Mouse (Mus musculus) left cerebral cortex, postnatal 36 days (tissue): Measurements from ENCODE around the gene Col28a1. TPM values are rescaled to one million over a fixed set of nuclear protein-coding genes. Genes with fewer than 3 reads are reported as not detected.
A peak's percentile ranks its signal among the peaks of the same experiment; 100 is the strongest.

ENCODE experiments used
- DNase-seq, 2 experiments: peaks; one replicate each; pipeline ENCODE4 v3.0.0; 2021 to 2022; ENCODE audit warnings: low spot score in 2 of 2, mixed read lengths in 1 of 2
- intact Hi-C: fragments of 180-260 bp; cut with DNase I; formaldehyde crosslinking; loops from one replicate; pipeline ENCODE4 v1.15.1; 2025
- total RNA-seq, 2 experiments: library from RNA; stranded (reverse); gene quantifications; 2 replicates each; pipeline ENCODE4 v1.2.3; 2021

Col28a1 gene
- total RNA-seq, 2 experiments from 2014 or later, result 0.66 to 0.72 TPM

DNA sequence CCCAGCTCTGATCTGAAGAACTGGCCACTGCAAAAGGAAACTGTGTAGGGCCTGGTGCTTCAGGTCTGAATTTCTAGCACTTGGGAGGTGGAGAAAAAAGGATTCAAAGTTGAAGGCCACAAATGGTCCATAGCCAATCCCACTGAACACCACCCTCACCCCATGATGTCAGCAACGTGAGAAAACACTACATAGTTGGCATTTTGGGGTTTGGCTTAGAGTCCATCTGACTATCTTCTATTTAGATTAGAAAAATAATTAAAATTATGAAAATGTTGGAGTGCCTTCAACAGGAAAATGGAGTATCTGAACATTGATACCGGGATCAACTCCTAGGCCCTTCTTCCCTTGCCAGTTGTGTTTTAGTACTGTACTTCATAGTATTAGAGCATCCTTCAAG is 144.2 kb downstream of the Col28a1 start:
- intact Hi-C loops, result no loop called here
- no peak for DNase-seq

DNA sequence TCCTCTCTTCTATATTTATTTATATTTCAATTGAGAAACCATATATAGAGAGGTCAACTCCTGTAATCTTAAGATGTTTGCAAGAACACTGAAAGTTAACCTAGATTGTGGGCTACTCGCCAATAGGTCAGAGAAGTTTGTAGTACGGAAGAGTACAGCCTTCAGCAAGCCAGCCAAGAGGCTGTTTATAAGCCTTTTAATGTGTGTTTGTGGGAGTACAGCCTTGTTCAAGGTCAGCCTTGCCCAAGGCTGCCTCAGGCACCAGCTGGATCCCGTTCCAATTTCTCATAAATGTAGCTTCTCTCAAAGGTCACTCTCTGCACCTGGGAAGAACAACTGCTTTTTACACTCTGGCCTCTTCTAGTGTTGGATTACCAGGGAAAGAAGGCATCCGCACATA is 146.0 kb downstream of the Col28a1 start:
- intact Hi-C loops, result no loop called here

DNA sequence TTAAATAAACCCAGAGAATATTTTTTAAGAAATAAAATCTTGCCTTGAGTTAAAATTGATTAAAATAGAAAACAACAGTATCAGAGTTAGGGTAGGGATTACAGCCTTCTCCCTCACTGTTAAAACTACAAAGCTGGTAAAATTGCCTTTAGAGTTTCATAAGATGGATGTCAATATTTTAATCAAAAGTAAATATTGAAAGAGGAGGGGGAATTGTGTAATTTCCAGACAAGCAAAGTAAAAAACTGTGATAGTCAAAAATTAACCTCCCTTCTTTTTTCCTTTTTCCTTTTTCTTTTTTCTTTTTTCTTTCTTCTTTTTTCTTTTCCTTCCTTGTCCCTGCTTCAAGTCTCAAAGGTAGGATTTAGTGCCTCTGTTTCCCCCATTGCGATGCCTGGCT is 146.6 kb downstream of the Col28a1 start:
- intact Hi-C loops, result no loop called here
- no peak for DNase-seq

More for the DNA sequence above, 146.0 kb downstream of the Col28a1 start:
- DNase-seq, result no peak

DNA sequence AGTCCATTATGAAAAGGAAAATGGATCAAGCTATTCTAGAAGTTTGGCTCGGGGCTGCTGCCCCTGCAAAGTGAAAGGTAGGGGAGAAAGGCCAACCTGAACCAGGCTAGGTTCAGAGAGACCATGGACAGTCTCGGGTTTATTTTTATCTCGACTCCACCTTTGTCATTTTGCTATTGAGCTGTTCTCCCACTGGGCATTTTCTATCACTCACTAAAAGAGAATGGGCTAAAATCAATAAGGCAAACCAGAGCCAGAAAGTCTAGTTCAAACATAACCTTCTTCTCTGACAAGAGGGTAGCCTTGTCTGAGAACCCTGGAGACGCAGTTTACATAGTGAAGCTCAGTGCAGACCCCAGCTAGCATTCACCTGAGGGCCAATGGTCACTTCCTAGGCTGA is 163.7 kb downstream of the Col28a1 start:
- intact Hi-C loops, result no loop called here
- DNase-seq, result no peak

DNA sequence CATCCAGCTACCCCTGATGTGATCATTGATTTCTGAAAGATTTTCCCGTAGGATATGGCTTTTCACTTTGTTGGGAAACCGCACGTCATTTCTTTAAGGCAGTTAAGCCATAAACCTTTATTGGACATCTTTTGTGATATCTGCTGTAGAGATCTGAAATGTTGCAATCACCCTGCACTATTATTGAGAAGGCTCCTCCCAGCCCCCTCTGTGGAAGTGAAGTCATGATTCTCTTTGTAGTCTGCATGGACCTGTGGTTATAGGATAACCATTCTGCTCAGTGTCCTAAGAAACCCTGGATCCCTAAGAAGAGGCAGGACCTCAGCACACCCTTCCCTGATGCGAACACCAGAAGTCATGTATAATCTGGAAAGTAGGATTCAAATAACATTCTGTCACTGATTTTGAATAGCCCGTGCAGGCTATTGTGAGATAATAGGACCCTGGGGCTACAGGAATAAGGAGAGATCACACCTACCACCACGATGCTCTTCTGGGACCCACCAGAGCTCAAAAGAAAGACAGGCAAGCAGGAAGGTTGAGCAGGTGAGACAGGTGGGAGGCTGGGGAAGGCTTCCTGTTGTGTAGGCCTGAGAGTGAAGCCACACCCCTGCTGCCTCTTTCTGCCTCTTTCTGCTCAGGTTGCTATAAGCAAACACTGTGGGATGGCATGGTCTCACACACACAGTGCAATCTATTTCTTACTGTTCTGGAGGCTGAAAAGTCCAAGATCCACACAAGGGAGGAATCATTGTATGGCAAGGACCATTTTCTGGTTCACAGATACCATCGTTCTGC is 166.9 kb downstream of the Col28a1 start:
- no peak for DNase-seq
- intact Hi-C loops, result no loop called here

DNA sequence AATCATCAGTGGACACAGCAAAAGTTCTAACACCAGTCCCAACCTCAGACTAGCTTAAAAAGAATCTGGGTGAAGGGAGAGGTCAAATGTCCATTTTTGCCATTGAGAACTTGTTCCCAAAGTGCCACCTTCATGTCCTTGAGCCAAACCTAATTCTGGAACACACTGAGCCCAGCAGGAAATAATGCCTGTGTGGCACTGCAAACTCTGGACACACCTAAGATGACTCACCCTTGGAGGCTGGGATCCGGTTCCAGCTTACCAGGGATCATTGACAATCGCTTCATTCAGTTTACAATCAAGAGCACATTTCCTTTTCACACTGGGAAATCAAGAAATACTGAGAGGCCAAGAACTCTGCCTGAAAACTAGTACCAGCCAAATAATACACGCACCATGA is 168.9 kb downstream of the Col28a1 start:
- intact Hi-C loops, result no loop called here
- no peak for DNase-seq

DNA sequence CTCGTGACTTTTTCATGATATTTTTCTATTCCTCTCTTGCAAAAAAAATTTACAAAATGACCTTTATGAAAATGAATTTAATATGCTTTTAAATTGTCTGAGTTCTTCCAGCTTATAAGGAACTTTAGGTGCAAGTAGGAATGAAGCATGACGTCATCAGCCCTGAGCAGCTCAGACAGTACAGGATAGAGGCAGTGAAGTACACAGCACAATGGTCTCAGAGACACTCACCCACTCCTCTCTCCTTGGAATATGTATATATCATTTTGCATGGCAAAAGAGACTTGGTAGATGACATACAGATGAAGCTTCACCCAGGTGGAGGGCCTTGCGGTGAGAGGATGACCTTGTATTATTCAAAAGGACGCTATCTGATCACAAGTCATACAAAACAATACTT is 197.7 kb downstream of the Col28a1 start:
- intact Hi-C loops, result no loop called here

DNA sequence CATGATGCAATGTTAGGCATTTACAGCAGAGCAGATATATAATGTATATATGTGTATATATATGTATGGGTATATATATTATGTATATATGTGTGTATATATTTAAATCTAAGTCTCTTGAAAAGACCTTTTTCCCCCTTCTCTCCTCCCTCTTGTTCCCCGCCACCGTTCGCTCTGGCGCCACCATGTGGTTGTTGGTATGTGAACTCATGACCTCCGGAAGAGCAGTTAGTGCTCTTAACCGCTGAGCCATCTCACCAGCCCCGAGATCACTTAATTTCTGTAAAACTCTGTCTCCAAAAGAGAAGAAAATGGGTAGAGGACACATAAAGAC is 208.8 kb downstream of the Col28a1 start:
- DNase-seq, result peak in 1 of 2 experiments; percentile 13
- intact Hi-C loops, result loop anchor here (5.0 kb wide), 1 partner anchor 251 kb away; no protein-coding TSS in a partner anchor

More for the DNA sequence above, 197.7 kb downstream of the Col28a1 start:
- no peak for DNase-seq

DNA sequence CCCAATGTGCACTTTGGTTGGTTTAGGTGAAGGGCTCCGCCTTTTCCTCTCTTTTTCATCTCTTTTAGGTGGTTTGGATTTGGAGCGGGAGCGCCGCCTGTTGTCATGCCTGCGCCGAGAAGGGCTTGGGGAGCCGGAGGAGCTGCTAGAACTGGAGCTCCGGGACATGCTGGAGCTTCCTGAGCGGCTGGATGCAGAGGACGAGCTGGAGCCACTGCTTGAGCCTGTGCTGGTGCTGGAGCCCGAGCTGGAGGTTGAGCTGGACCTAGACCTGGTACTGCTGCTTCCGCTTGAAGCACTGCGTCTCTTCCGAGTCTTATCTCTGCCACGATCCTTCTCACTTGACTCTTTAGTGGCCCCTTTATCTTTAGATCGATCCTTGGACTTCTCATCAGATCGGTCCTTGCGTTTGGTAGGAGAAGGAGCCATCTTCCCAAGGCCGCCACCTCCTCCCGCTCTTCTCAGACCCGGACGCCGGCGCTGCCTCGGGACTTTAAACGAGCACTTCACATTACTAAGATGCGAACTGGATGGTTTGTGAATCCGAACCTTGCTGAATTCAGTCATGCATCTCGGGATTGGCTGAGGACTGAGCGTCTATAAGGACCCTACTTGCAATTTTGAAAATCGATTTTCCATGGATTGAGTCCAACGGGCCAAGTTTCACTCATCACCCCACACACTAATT is 209.3 kb downstream of the Col28a1 start:
- intact Hi-C loops, result loop anchor here (5.0 kb wide), 1 partner anchor 251 kb away; no protein-coding TSS in a partner anchor
- DNase-seq, result peak in 1 of 2 experiments; percentile 6

DNA sequence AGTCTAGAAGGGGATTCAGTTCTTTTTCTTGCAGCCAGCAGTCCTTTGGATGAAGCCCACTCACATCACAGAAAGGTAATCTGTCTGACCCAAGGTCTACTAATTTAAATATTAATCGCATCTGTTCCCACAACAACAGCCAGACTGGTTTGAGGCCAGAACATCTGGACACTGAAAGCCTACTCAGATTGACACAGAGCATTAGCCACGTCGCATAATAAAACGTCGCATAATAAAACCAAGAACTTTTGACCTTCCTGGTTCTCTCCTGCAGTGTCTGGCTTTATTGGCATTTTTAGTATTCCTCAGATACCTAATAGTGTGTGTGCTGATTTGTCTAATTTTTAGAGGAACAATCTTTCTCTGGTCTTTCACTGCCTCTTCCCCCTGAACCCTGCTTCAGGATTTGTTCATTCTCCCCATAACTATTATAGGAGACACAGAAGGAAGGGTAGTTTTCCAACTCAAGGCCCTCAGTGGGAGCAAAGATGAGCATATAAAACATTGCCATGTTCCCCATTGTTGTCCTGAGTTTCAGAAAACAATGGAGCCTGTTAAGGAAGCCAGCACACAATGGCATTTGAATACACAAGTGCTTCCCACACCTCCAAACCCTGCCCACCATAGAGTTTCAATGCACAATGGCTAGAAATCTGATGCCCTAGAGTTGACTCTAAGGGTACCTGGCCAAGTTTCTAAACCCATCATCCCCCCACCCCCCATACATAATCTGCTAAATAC is 221.2 kb downstream of the Col28a1 start:
- intact Hi-C loops, result no loop called here
- DNase-seq, result no peak

DNA sequence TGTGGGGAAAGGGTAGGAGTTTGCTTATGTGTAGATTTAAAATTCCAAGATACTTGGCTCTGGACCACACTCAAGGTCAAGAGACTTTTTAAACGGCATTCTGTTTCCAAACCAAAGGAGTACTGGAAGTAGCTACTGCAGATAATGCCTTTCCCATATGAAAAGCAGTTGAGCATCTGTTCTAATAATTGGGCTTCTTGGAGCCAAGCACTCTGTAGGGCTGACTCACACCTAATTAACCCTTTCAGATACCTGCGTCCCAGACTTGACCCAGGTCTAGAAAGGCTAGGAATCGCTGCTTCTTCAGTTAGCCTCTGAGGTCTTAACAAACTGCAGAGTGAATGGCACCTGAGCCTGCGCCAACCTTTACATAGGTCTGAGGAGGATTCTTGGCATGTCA is 223.0 kb downstream of the Col28a1 start:
- DNase-seq, result no peak
- intact Hi-C loops, result no loop called here

DNA sequence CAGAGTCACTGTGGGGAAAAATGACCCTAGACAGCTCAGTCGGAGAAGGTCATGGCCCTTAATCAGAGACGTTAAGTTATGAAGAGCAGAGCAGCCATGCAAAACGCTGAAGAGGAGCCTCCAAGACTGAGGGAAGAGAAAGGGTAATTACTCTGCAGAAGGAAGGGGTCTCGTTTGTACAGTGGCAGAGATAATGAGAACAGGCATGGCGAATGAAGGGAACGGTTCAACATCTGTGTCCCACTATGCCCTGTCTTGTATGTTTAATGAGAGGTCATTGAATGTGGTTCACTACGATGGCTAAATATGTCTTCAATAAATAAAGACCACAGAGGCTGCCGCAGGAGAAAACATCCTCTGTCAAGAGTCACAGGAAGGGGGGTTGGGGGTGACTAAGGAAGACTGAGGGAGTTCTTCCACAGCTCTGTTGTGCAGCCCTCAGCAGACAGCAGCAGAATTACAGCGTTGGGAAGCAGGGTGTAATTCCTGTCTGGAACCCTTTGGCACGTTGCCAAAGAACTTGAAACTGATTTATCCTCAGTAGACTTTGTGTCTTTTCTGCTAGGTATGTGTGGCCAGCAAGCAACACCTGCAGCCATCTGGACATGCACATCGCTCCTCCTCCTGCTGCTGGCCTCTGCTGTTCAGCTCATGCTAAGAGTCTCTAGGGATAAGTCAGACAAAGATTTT is 226.4 kb downstream of the Col28a1 start:
- DNase-seq, result no peak
- intact Hi-C loops, result no loop called here

DNA sequence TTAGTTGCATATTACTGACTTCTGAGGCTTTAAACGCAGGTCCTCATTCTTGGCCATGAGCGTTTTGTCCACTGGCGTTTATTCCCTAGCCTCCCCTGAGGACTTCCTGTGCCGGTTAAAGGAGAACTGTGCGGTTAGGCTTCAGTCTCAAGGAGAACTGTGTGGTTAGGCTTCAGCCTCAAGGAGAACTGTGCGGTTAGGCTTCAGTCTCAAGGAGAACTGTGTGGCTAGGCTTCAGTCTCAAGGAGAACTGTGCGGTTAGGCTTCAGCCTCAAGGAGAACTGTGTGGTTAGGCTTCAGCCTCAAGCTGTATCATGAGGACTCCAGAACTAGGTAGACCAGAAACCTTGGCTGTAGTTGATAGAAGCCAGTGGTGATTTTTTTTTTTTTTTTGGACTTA is 229.7 kb downstream of the Col28a1 start:
- intact Hi-C loops, result no loop called here
- DNase-seq, result no peak

DNA sequence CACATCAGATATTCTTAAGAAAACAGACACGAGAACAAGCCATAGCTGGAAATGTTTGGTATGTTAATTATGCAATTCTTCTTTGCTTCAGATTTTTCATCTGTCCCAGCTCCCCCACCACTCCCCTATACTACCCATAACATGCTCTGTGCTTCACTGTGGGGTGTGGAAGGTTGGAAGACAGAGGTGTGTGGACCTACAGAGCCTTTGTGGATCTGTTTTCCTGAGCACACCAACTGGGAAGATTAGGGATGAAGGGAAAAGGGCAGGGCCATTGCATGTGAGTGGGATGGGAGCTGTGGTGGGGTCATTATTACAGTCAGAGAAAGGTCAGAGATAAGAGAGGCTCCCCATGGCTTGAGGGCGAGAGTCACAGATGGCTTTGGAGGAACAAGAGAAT is 240.2 kb downstream of the Col28a1 start:
- no peak for DNase-seq
- intact Hi-C loops, result no loop called here

DNA sequence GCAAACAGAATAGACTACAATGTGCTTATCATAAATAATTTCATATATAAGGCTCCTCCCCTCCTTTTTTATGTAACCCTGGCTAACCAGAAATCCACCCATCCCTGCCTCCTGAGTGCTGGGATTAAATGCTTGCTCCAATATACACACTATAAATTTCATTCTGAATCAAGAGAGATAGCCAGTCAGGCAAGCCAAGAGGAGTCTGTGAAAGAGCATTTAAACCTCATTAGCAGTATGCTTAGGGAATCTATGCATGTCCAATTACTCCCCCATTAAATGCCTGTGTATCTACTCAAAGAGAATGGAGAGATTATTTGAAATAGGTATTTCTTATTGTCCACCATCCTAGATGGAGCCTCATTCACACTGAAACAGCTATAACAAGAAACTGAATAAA is 240.6 kb downstream of the Col28a1 start:
- DNase-seq, result no peak
- intact Hi-C loops, result no loop called here

Other genes with a start within 250 kb of the Col28a1 start
- gene Mios, start 16.6 kb upstream of the Col28a1 start, total RNA-seq, result 10 to 100 TPM; 23.4 to 23.8 TPM
- gene Rpa3, start 66.6 kb upstream of the Col28a1 start, total RNA-seq, result 10 to 100 TPM; 15.5 to 18.5 TPM
- 10 to 100 TPM; 42.7 to 43.6 TPM for gene Umad1, start 66.7 kb upstream of the Col28a1 start, total RNA-seq
- 10 to 100 TPM in 1 of 2 experiments, 1 to 10 TPM in 1; 4.9 to 10.7 TPM for gene Gm45062, start 66.8 kb upstream of the Col28a1 start, total RNA-seq